Comparison of ENCODE assay signal across 7 mouse cellular contexts in the genomic region with DNA sequence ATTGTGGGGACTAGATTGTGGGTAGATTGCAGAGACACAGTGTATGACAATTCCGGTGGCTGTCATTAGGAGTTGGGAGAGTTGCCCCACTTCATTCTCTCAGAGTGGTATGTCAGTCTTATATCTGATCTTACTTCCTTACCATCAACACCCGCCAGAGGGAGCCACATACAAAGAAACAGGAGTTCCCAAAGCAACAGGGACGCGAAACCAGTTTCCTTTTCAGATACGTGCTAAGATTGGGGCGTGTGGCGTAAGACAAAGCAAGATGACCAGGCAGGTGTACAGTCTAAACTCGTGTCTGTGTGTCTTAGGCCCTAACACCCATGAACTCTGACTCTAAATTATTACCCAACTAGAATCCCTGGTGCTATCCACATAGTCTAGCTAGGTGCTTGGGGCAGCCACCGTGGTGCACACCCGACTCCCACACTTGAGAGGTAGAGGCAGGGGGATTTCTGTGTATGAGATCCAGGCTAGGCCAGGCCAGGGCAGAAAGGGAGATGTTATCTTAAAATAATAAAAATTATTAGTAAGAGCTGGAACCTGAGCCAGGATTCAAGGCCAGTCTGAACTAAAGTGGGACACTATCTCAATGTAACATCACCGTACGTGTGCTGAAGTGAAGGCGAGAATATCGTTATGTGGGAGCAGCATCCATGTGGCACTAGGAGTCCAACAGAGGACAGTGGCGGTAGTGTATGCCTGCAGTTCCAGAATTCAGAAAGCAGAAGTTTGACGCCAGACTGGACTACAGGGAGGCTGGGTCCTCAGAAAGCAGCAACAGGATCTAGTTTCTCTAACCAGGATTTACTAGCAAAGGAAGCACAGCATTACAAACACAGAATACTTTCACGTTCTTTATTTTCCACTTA. TPM values are rescaled to one million over a fixed set of nuclear protein-coding genes. Genes with fewer than 3 reads are reported as not detected.
DNase-seq lines count a peak whose midpoint lies in the region; ATAC-seq lines count a peak whose summit lies in the region.

No protein-coding gene starts in this region.

- no peaks in the 10 kb centered on the region for H3K9me3 ChIP-seq in embryonic facial prominence, embryonic 10.5 days
- H3K9me3 ChIP-seq in intestine, embryonic 16.5 days (ENCODE audit: control insufficient read depth, low read length): no peaks in the 10 kb centered on the region
- no peaks in the 10 kb centered on the region for H3K9me3 ChIP-seq in midbrain, embryonic 11.5 days (ENCODE audit: control insufficient read depth, low read length)

- H3K4me3 ChIP-seq in embryonic facial prominence, embryonic 10.5 days: no peak overlapping the region
- H3K4me3 ChIP-seq in intestine, embryonic 16.5 days (ENCODE audit: low read length): no peak overlapping the region
- no peak overlapping the region for H3K4me3 ChIP-seq in midbrain, embryonic 11.5 days (ENCODE audit: low read depth, low read length)

- no peak overlapping the region for H3K4me2 ChIP-seq in intestine, embryonic 16.5 days (ENCODE audit: low read depth, low read length)
- H3K4me2 ChIP-seq in midbrain, embryonic 11.5 days: no peak overlapping the region

- H3K27me3 ChIP-seq in embryonic facial prominence, embryonic 10.5 days (replicated peaks; ENCODE audit: low read depth, poor library complexity, severe bottlenecking): no peaks in the 10 kb centered on the region
- H3K27me3 ChIP-seq in intestine, embryonic 16.5 days (replicated peaks; ENCODE audit: control insufficient read depth, insufficient read depth, low read length): no peaks in the 10 kb centered on the region
- H3K27me3 ChIP-seq in midbrain, embryonic 11.5 days (ENCODE audit: control insufficient read depth, insufficient read depth, low read length): no peaks in the 10 kb centered on the region

- peak; percentile 54 for ATAC-seq in intestine, embryonic 16.5 days
- 0 out of 2 replicates have a peak, but pooled peaks have one; percentile 4 for ATAC-seq in midbrain, embryonic 11.5 days (ENCODE audit: low FRiP score)

- 63% methylated on average over 17 of the region's 17 CpGs for WGBS in embryonic facial prominence, embryonic 10.5 days
- WGBS in intestine, embryonic 16.5 days: 47% methylated on average over 17 of the region's 17 CpGs
- 61% methylated on average over 17 of the region's 17 CpGs for WGBS in midbrain, embryonic 11.5 days

- H3K4me1 ChIP-seq in embryonic facial prominence, embryonic 10.5 days: peaks cover 30% of the 10 kb centered on the region
- H3K4me1 ChIP-seq in intestine, embryonic 16.5 days (ENCODE audit: control insufficient read depth, insufficient read depth, low read length): peaks cover 8% of the 10 kb centered on the region
- peaks cover 19% of the 10 kb centered on the region for H3K4me1 ChIP-seq in midbrain, embryonic 11.5 days (ENCODE audit: control insufficient read depth, insufficient read depth, low read length)

- peak; percentile 93 for DNase-seq in adrenal gland, postnatal 14 days
- DNase-seq in embryonic facial prominence, embryonic 10.5 days (ENCODE audit: low spot score): peak; percentile 83
- DNase-seq in gastrocnemius, postnatal 4 days (ENCODE audit: low spot score in 2 of 2): peak; percentile 59 to 86
- DNase-seq in left cerebral cortex, postnatal 36 days (ENCODE audit: low spot score in 2 of 2): peak; percentile 77 to 83
- DNase-seq in midbrain, embryonic 11.5 days (ENCODE audit: low spot score, missing footprints): peak; percentile 99
- peak; percentile 92 for DNase-seq in right cerebral cortex, postnatal 4 days

- peak overlapping the region; percentile 76 for H3K27ac ChIP-seq in embryonic facial prominence, embryonic 10.5 days (replicated peaks)
- H3K27ac ChIP-seq in intestine, embryonic 16.5 days (ENCODE audit: low read length): peak overlapping the region; percentile 43
- H3K27ac ChIP-seq in midbrain, embryonic 11.5 days (ENCODE audit: low read depth, low read length): peak overlapping the region; percentile 67

- intact Hi-C loops in left cerebral cortex, postnatal 36 days (cut with DNase I): loop anchor here (2.0 to 5.0 kb wide), 3 partner anchors 41 to 227 kb away; a partner anchor contains a TSS

- peaks cover 61% of the 10 kb centered on the region for H3K36me3 ChIP-seq in embryonic facial prominence, embryonic 10.5 days (replicated peaks)
- H3K36me3 ChIP-seq in intestine, embryonic 16.5 days (ENCODE audit: control insufficient read depth, insufficient read depth, low read length): 0 out of 2 replicates have a peak, but pooled peaks cover 6% of the 10 kb centered on the region
- peaks cover 10% of the 10 kb centered on the region for H3K36me3 ChIP-seq in midbrain, embryonic 11.5 days (ENCODE audit: control insufficient read depth, insufficient read depth, low read length)

- no peak overlapping the region for H3K9ac ChIP-seq in intestine, embryonic 16.5 days (ENCODE audit: low read depth, low read length)
- H3K9ac ChIP-seq in midbrain, embryonic 11.5 days (ENCODE audit: low read length): peak overlapping the region; percentile 14; the same call in 1 of the 2 replicates

RNA-seq across cellular contexts. Expression of a gene that starts 5.1 kb away (rescaled TPM):
- 11.6 and 12.9 TPM in 2 replicates for total RNA-seq in adrenal gland, postnatal 14 days (2021)
- 14.3 and 14.7 TPM in 2 replicates for polyA plus RNA-seq in embryonic facial prominence, embryonic 10.5 days (2016; fragmentation: Nextera tagmentation; extraction: Ambion mirVana)
- total RNA-seq in gastrocnemius, postnatal 4 days (2021): 1 to 10 TPM; 7.3 to 7.8 TPM
- 9.2 and 10.6 TPM in 2 replicates for polyA plus RNA-seq in intestine, embryonic 16.5 days (2015; fragmentation: Nextera tagmentation; extraction: Ambion mirVana)
- total RNA-seq in left cerebral cortex, postnatal 36 days (2021): 10 to 100 TPM; 10.3 to 18.0 TPM
- polyA plus RNA-seq in midbrain, embryonic 11.5 days (2014; fragmentation: Nextera tagmentation; extraction: Ambion mirVana): 35.6 and 36.3 TPM in 2 replicates

RNA-seq across cellular contexts. Expression of a gene that starts 29.2 kb away (rescaled TPM):
- 80.6 and 81.7 TPM in 2 replicates for total RNA-seq in adrenal gland, postnatal 14 days (2021)
- polyA plus RNA-seq in embryonic facial prominence, embryonic 10.5 days (2016; fragmentation: Nextera tagmentation; extraction: Ambion mirVana): 14.0 and 15.1 TPM in 2 replicates
- 10 to 100 TPM; 54.4 to 63.4 TPM for total RNA-seq in gastrocnemius, postnatal 4 days (2021)
- 14.4 and 15.2 TPM in 2 replicates for polyA plus RNA-seq in intestine, embryonic 16.5 days (2015; fragmentation: Nextera tagmentation; extraction: Ambion mirVana)
- total RNA-seq in left cerebral cortex, postnatal 36 days (2021): 100 to 1,000 TPM in 1 of 2 experiments, 10 to 100 TPM in 1; 93.3 to 101 TPM
- 13.6 and 14.9 TPM in 2 replicates for polyA plus RNA-seq in midbrain, embryonic 11.5 days (2014; fragmentation: Nextera tagmentation; extraction: Ambion mirVana)

RNA-seq across cellular contexts. Expression of a gene that starts 40.4 kb away (rescaled TPM):
- total RNA-seq in adrenal gland, postnatal 14 days (2021): 69.2 and 78.4 TPM in 2 replicates
- polyA plus RNA-seq in embryonic facial prominence, embryonic 10.5 days (2016; fragmentation: Nextera tagmentation; extraction: Ambion mirVana): 156 and 166 TPM in 2 replicates
- 10 to 100 TPM; 75.8 to 77.4 TPM for total RNA-seq in gastrocnemius, postnatal 4 days (2021)
- 62.2 and 62.6 TPM in 2 replicates for polyA plus RNA-seq in intestine, embryonic 16.5 days (2015; fragmentation: Nextera tagmentation; extraction: Ambion mirVana)
- 10 to 100 TPM; 85.2 to 94.1 TPM for total RNA-seq in left cerebral cortex, postnatal 36 days (2021)
- polyA plus RNA-seq in midbrain, embryonic 11.5 days (2014; fragmentation: Nextera tagmentation; extraction: Ambion mirVana): 189 and 190 TPM in 2 replicates
